Mouse (Mus musculus): ENCODE results near the gene Ell.
"Not testable (repeated sequence)": the region's sequence is repeated elsewhere in the genome, so short reads cannot be mapped to it uniquely, and the experiment has no call there.

Ell gene

GRCm38 (mm10) chr8:70507027-70507393 is 32.2 kb upstream of the Ell start:
- DNase-seq (ENCODE audit: low spot score) = no peak

GRCm38 (mm10) chr8:70509281-70509952 is 29.8 kb upstream of the Ell start:
- DNase-seq (ENCODE audit: low spot score) = no peak

- DNase-seq (ENCODE audit: low spot score) = peak; percentile 98
Observed at GRCm38 (mm10) chr8:70510228-70510915, 28.9 kb upstream of the Ell start, which contains the start of gene Uba52. TSS of gene Uba52 (minus strand) at chr8:70510801.

- DNase-seq (ENCODE audit: low spot score) = not testable (repeated sequence)
Observed at GRCm38 (mm10) chr8:70511174-70511573, 28.1 kb upstream of the Ell start.

- no peak for DNase-seq (ENCODE audit: low spot score)
Observed at GRCm38 (mm10) chr8:70511770-70512169, 27.5 kb upstream of the Ell start.

GRCm38 (mm10) chr8:70512253-70512903 is 26.9 kb upstream of the Ell start:
- peak; percentile 26 for DNase-seq (ENCODE audit: low spot score)

GRCm38 (mm10) chr8:70513441-70513840 is 25.8 kb upstream of the Ell start:
- no peak for DNase-seq (ENCODE audit: low spot score)

- no peak for DNase-seq (ENCODE audit: low spot score)
Observed at GRCm38 (mm10) chr8:70517940-70518643, 21.2 kb upstream of the Ell start.

- no peak for DNase-seq (ENCODE audit: low spot score)
Observed at GRCm38 (mm10) chr8:70519043-70519442, 20.2 kb upstream of the Ell start.

- DNase-seq (ENCODE audit: low spot score) = no peak
Observed at GRCm38 (mm10) chr8:70519606-70520005, 19.7 kb upstream of the Ell start.

- DNase-seq (ENCODE audit: low spot score) = peak; percentile 97
Observed at GRCm38 (mm10) chr8:70522592-70523403, 16.5 kb upstream of the Ell start.

GRCm38 (mm10) chr8:70527111-70527511 is 12.1 kb upstream of the Ell start:
- no peak for DNase-seq (ENCODE audit: low spot score)

- peak; percentile 93 for DNase-seq (ENCODE audit: low spot score)
Observed at GRCm38 (mm10) chr8:70527512-70528181, 11.6 kb upstream of the Ell start, which contains the start of the genes Fkbp8 and Kxd1. TSS of gene Fkbp8 (plus strand) at chr8:70527724. TSS of gene Kxd1 (minus strand) at chr8:70527956.

GRCm38 (mm10) chr8:70528182-70528797 is 11.0 kb upstream of the Ell start:
- no peak for DNase-seq (ENCODE audit: low spot score)

- no peak for DNase-seq (ENCODE audit: low spot score)
Observed at GRCm38 (mm10) chr8:70529299-70529698, 10.0 kb upstream of the Ell start.

- DNase-seq (ENCODE audit: low spot score) = no peak
Observed at GRCm38 (mm10) chr8:70529741-70530161, 9.5 kb upstream of the Ell start.

GRCm38 (mm10) chr8:70530314-70530713 is 8.9 kb upstream of the Ell start:
- no peak for DNase-seq (ENCODE audit: low spot score)

- DNase-seq (ENCODE audit: low spot score) = no peak
Observed at GRCm38 (mm10) chr8:70534281-70534680, 5.0 kb upstream of the Ell start.

GRCm38 (mm10) chr8:70535221-70535620 is 4.0 kb upstream of the Ell start:
- DNase-seq (ENCODE audit: low spot score) = no peak

- DNase-seq (ENCODE audit: low spot score) = no peak
Observed at GRCm38 (mm10) chr8:70535701-70536100, 3.6 kb upstream of the Ell start.

Measured in T-cell, adult 2 months (primary cell).